Mouse (Mus musculus): Measurements from ENCODE around the gene Bahcc1.
A peak's percentile ranks its signal among the peaks of the same experiment; 100 is the strongest.

The Bahcc1 gene

GRCm38 (mm10) chr11:120315832-120316689, 83.3 kb downstream of the Bahcc1 start:
- DNase-seq: peak; percentile 96

GRCm38 (mm10) chr11:120316690-120317254, 84.0 kb downstream of the Bahcc1 start:
- DNase-seq: peak; percentile 38

GRCm38 (mm10) chr11:120317456-120317855, 84.7 kb downstream of the Bahcc1 start:
- DNase-seq: peak; percentile 1

GRCm38 (mm10) chr11:120319310-120319709, 86.6 kb downstream of the Bahcc1 start:
- no peak for DNase-seq

GRCm38 (mm10) chr11:120320156-120320555, 87.4 kb downstream of the Bahcc1 start:
- DNase-seq: peak; percentile 1

GRCm38 (mm10) chr11:120335431-120336021, 102.8 kb downstream of the Bahcc1 start:
- DNase-seq: peak; percentile 2

- DNase-seq: peak; percentile 2
Measured at GRCm38 (mm10) chr11:120337447-120337846, 104.7 kb downstream of the Bahcc1 start.

GRCm38 (mm10) chr11:120338786-120339185, 106.0 kb downstream of the Bahcc1 start:
- peak; percentile 1 for DNase-seq

- peak; percentile 90 for DNase-seq
Measured at GRCm38 (mm10) chr11:120339978-120340513, 107.3 kb downstream of the Bahcc1 start.

- peak; percentile 0 for DNase-seq
Measured at GRCm38 (mm10) chr11:120341661-120342060, 108.9 kb downstream of the Bahcc1 start.
